Mouse (Mus musculus): ENCODE data around the gene Pds5b. TPM values are rescaled to one million over a fixed set of nuclear protein-coding genes. Genes with fewer than 3 reads are reported as not detected.

Gene Pds5b
- polyA plus RNA-seq, 1 experiment from 2014 or later: 27.5 TPM

DNA sequence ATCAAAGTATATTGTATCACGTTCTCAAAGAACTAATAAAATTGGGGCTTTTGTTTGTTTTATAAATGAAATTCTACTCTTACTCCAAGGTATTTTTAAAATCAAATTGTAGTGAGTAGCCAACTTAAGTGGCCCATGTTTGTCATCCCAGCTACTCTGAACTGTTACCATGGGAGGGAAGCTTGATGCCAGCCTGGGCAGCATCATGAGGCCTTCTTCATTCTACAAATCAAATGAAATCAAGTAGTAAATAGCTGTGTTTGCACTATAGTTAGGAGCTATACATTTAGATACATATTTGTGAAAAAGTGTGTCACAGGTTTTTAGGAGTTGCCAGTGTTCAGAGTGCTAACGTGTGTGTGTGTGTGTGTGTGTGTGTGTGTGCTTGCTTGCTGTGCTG lies 126.5 kb downstream of the Pds5b start:
- Histone ChIP-seq H3K36me3 (ENCODE audit: control insufficient read depth, insufficient read depth, low read length) (peaks cover 24% of the 10 kb centered on the region), H3K9ac (ENCODE audit: low read depth, low read length) (no peak overlapping the region), H3K27me3 (replicated peaks; ENCODE audit: control insufficient read depth, insufficient read depth, low read length) (no peaks in the 10 kb centered on the region), H3K9me3 (ENCODE audit: control insufficient read depth, low read length) (no peaks in the 10 kb centered on the region), H3K4me2 (ENCODE audit: low read length) (no peak overlapping the region), H3K27ac (ENCODE audit: low read depth, low read length) (no peak overlapping the region), H3K4me3 (ENCODE audit: low read length) (no peak overlapping the region), H3K4me1 (ENCODE audit: control insufficient read depth, insufficient read depth, low read depth, low read length) (no peaks in the 10 kb centered on the region)
- WGBS: 99% methylated on average over 2 of the region's 2 CpGs
- ATAC-seq: no peak

DNA sequence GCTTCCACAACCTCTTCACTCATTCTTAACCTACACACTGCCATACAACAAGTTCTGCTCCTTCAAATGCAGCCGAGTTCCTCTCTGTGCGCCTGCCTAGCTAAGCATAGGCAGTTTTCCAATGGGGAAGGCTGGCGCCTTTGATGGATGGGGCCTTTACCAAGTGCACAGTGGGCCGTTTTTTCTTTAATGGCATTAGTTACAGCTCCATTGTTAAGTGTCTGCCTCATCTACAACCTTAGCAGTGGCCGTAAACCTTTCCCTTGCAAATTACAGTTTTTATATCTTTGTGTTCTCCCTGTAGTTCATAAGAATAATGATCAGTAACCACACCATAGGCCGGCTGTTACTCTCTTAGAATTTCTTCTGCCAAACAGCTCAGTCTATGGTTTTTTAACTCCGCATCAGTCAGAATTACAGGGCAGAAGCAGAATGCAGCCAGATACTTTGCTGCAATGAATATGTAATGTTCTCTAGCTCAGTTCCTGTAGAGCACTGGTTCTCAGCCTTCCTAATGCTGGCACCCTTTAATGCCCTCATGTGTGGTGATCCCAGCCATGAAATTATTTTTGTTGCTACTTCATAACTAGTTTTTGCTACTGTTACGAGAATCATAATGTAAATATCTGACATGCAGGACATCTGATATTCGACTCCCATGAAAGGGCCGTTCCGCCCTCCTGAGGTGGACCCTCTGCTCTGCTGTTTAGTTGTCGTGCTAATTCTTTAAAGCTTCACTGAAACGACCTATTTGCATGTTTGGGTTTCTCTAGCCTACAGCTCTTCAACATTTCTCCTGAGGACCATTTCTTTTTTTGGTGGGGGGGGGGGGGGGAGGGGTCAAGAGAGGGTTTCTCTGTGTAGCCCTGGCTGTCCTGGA lies 140.8 kb downstream of the Pds5b start:
- no peak overlapping the region for H3K27ac ChIP-seq (ENCODE audit: low read depth, low read length)
- 53% methylated on average over 13 of the region's 13 CpGs for WGBS
- peak; percentile 61 for ATAC-seq

DNA sequence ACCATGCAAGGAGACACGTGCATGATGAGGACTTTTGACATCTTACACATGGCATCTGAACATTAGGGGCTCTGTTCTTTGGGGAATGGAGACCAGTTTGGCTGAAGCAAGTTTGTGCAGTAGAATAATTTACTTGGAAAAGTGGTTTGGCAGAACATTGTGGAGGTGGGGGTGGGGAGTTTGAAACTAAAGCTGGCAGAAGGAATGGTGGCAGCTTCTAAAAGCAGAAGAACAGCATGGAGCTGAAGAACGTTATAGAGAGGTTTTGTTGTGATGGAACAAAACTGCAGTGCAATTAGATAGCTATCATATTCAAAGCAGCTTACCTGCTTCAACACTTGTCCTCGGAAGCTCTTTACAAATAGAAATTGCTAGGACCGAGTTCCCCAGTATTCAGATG lies 141.9 kb downstream of the Pds5b start:
- H3K4me2 ChIP-seq (ENCODE audit: low read length): no peak overlapping the region
- H3K27ac ChIP-seq (ENCODE audit: low read depth, low read length): no peak overlapping the region
- H3K4me3 ChIP-seq (ENCODE audit: low read length): no peak overlapping the region
- H3K9ac ChIP-seq (ENCODE audit: low read depth, low read length): no peak overlapping the region
- H3K4me1 ChIP-seq (ENCODE audit: control insufficient read depth, insufficient read depth, low read depth, low read length): no peaks in the 10 kb centered on the region
- WGBS: 86% methylated on average over 4 of the region's 4 CpGs
- H3K36me3 ChIP-seq (ENCODE audit: control insufficient read depth, insufficient read depth, low read length): 0 out of 2 replicates have a peak, but pooled peaks cover 2% of the 10 kb centered on the region
- no peaks in the 10 kb centered on the region for H3K9me3 ChIP-seq (ENCODE audit: control insufficient read depth, low read length)
- no peaks in the 10 kb centered on the region for H3K27me3 ChIP-seq (replicated peaks; ENCODE audit: control insufficient read depth, insufficient read depth, low read length)
- ATAC-seq: no peak

More for the DNA sequence above, 140.8 kb downstream of the Pds5b start:
- Histone ChIP-seq H3K4me2 (ENCODE audit: low read length) (no peak overlapping the region), H3K9ac (ENCODE audit: low read depth, low read length) (no peak overlapping the region), H3K36me3 (ENCODE audit: control insufficient read depth, insufficient read depth, low read length) (0 out of 2 replicates have a peak, but pooled peaks cover 2% of the 10 kb centered on the region), H3K27me3 (replicated peaks; ENCODE audit: control insufficient read depth, insufficient read depth, low read length) (no peaks in the 10 kb centered on the region), H3K4me3 (ENCODE audit: low read length) (no peak overlapping the region), H3K9me3 (ENCODE audit: control insufficient read depth, low read length) (no peaks in the 10 kb centered on the region), H3K4me1 (ENCODE audit: control insufficient read depth, insufficient read depth, low read depth, low read length) (no peaks in the 10 kb centered on the region)

DNA sequence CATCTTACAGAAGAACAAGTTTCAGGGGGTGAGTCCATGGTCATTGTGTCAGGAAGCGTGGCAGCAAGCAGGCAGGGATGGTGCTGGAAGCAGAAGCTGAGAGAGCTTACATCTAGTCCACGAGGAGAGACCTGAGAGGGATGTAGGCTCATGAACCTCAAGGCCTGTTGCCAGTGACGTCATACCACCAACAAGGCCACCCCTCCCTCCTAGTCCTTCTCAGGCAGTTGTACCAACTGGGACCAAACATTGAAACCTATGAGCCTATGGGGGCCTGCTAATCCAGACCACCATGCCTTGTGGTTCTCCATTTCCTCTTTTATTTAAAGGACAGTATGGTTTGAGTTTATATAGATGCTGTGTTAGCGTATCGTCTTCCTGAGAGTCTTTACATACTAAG lies 143.2 kb downstream of the Pds5b start:
- Histone ChIP-seq H3K27ac (ENCODE audit: low read depth, low read length) (no peak overlapping the region), H3K9ac (ENCODE audit: low read depth, low read length) (no peak overlapping the region), H3K27me3 (replicated peaks; ENCODE audit: control insufficient read depth, insufficient read depth, low read length) (no peaks in the 10 kb centered on the region), H3K4me1 (ENCODE audit: control insufficient read depth, insufficient read depth, low read depth, low read length) (no peaks in the 10 kb centered on the region), H3K9me3 (ENCODE audit: control insufficient read depth, low read length) (no peaks in the 10 kb centered on the region), H3K4me2 (ENCODE audit: low read length) (no peak overlapping the region), H3K36me3 (ENCODE audit: control insufficient read depth, insufficient read depth, low read length) (no peaks in the 10 kb centered on the region), H3K4me3 (ENCODE audit: low read length) (no peak overlapping the region)
- WGBS: 92% methylated on average over 5 of the region's 5 CpGs
- no peak for ATAC-seq

DNA sequence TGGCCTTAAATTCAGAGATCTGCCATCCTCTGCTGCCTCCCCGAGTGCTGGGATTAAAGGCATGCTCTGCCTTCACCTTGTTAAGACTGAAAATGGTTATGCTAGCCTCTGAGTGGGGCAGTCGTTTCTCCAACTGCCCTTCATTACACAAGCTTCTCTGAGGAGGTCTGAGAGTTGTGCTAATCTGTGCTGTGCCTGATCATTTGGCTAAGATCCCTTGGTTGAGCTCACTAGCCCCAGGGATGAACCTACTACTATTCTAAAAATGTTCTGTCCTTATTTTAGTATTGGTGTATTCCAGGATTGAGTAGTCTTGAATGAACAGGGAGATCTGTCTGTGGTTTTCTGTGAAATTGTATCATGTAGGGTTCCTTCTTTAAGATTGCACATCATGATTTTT lies 144.5 kb downstream of the Pds5b start:
- no peak overlapping the region for H3K27ac ChIP-seq (ENCODE audit: low read depth, low read length)
- no peaks in the 10 kb centered on the region for H3K36me3 ChIP-seq (ENCODE audit: control insufficient read depth, insufficient read depth, low read length)
- H3K9ac ChIP-seq (ENCODE audit: low read depth, low read length): no peak overlapping the region
- no peaks in the 10 kb centered on the region for H3K9me3 ChIP-seq (ENCODE audit: control insufficient read depth, low read length)
- H3K4me3 ChIP-seq (ENCODE audit: low read length): no peak overlapping the region
- no peaks in the 10 kb centered on the region for H3K27me3 ChIP-seq (replicated peaks; ENCODE audit: control insufficient read depth, insufficient read depth, low read length)
- H3K4me1 ChIP-seq (ENCODE audit: control insufficient read depth, insufficient read depth, low read depth, low read length): no peaks in the 10 kb centered on the region
- WGBS: 72% methylated on average over 2 of the region's 2 CpGs
- H3K4me2 ChIP-seq (ENCODE audit: low read length): no peak overlapping the region
- no peak for ATAC-seq

DNA sequence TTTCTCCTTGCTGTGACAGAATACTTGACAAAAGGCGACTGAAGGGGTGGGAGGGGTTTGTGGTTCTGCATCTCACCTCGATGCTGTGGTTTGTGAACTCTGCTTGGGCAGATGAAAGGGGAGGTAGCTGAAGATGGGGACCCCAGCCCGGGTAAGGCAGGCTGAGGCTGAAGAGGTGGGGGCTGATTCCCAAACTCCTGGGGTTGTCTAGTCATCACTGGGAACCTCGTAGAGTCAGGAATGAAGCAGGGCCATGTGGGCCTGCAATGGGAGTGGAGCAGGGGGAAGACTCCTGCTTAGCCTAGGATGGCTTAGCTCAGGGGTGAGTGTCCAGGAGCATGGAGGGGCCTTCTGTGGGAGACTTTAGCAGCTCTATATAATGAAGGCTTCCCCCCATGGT lies 145.3 kb downstream of the Pds5b start:
- Histone ChIP-seq H3K27ac (ENCODE audit: low read depth, low read length) (no peak overlapping the region), H3K4me2 (ENCODE audit: low read length) (no peak overlapping the region), H3K27me3 (replicated peaks; ENCODE audit: control insufficient read depth, insufficient read depth, low read length) (no peaks in the 10 kb centered on the region), H3K4me1 (ENCODE audit: control insufficient read depth, insufficient read depth, low read depth, low read length) (no peaks in the 10 kb centered on the region), H3K36me3 (ENCODE audit: control insufficient read depth, insufficient read depth, low read length) (no peaks in the 10 kb centered on the region), H3K9ac (ENCODE audit: low read depth, low read length) (no peak overlapping the region), H3K9me3 (ENCODE audit: control insufficient read depth, low read length) (no peaks in the 10 kb centered on the region), H3K4me3 (ENCODE audit: low read length) (no peak overlapping the region)
- no peak for ATAC-seq
- WGBS: 78% methylated on average over 4 of the region's 4 CpGs

DNA sequence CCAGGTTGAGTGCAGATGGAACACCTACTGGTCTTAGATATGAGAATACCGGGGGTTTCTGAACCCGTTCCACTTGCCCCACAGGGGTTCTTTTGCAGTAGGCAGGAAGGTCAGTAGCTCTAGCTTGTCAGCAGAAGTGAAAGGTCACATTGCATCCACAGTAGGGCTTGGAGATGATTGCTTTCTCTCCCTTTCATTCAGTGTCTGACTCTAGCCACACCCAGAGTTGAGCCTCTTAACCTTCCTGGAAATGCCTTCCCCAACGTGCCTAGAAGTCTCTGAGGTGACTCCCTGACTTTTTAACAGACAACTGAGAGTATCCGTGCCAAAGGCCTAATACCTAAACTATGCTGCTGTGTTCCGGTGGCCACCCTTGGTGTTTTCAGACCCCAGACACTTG lies 146.0 kb downstream of the Pds5b start:
- no peak overlapping the region for H3K9ac ChIP-seq (ENCODE audit: low read depth, low read length)
- no peaks in the 10 kb centered on the region for H3K36me3 ChIP-seq (ENCODE audit: control insufficient read depth, insufficient read depth, low read length)
- no peaks in the 10 kb centered on the region for H3K9me3 ChIP-seq (ENCODE audit: control insufficient read depth, low read length)
- H3K27me3 ChIP-seq (replicated peaks; ENCODE audit: control insufficient read depth, insufficient read depth, low read length): no peaks in the 10 kb centered on the region
- WGBS: 85% methylated on average over 5 of the region's 5 CpGs
- no peak overlapping the region for H3K4me2 ChIP-seq (ENCODE audit: low read length)
- ATAC-seq: no peak
- no peak overlapping the region for H3K27ac ChIP-seq (ENCODE audit: low read depth, low read length)
- H3K4me3 ChIP-seq (ENCODE audit: low read length): no peak overlapping the region
- H3K4me1 ChIP-seq (ENCODE audit: control insufficient read depth, insufficient read depth, low read depth, low read length): no peaks in the 10 kb centered on the region

DNA sequence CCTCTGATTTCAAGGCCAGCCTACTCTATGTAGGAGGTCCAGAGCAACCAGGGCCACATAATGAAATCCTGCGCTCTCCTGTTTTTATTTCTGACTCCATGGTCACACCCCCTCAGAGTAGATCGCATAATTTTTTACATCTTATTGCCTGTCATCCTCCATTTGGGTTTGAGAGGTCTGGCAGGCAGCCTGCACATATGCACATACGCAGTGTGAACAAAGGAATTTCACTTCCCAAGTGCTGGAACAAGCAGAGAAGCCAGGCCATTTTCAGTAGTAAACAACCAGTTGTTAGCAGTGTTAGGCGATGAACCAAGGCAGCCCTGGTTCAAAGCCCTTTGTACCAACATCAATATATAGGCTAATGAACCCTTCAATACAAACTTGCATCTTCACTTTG lies 147.6 kb downstream of the Pds5b start:
- Histone ChIP-seq H3K4me2 (ENCODE audit: low read length) (no peak overlapping the region), H3K4me1 (ENCODE audit: control insufficient read depth, insufficient read depth, low read depth, low read length) (no peaks in the 10 kb centered on the region), H3K27me3 (replicated peaks; ENCODE audit: control insufficient read depth, insufficient read depth, low read length) (no peaks in the 10 kb centered on the region), H3K9me3 (ENCODE audit: control insufficient read depth, low read length) (no peaks in the 10 kb centered on the region), H3K9ac (ENCODE audit: low read depth, low read length) (no peak overlapping the region), H3K4me3 (ENCODE audit: low read length) (no peak overlapping the region), H3K36me3 (ENCODE audit: control insufficient read depth, insufficient read depth, low read length) (no peaks in the 10 kb centered on the region), H3K27ac (ENCODE audit: low read depth, low read length) (no peak overlapping the region)
- 78% methylated on average over 4 of the region's 4 CpGs for WGBS
- ATAC-seq: no peak

DNA sequence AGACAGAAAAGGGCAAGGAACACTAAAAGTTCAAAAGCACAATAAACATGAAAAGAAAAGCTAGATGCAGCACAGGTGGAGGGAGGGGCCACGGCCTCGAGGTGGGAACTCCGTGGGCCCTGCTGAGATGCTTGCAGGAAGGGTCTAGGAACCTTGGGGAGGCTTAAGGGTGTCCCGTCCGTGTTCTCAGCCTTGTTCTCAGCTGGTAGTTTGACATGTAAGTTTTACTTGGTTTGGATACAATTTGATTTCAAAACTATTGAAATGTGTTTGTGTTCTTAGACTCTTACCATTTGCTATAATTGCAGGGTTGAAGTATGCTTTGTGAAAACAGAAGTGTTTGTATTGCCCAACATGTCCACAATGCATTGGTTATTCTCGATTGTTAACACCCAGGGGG lies 149.2 kb downstream of the Pds5b start:
- H3K4me1 ChIP-seq (ENCODE audit: control insufficient read depth, insufficient read depth, low read depth, low read length): no peaks in the 10 kb centered on the region
- H3K27ac ChIP-seq (ENCODE audit: low read depth, low read length): no peak overlapping the region
- H3K36me3 ChIP-seq (ENCODE audit: control insufficient read depth, insufficient read depth, low read length): no peaks in the 10 kb centered on the region
- no peaks in the 10 kb centered on the region for H3K9me3 ChIP-seq (ENCODE audit: control insufficient read depth, low read length)
- ATAC-seq: no peak
- no peak overlapping the region for H3K4me2 ChIP-seq (ENCODE audit: low read length)
- H3K9ac ChIP-seq (ENCODE audit: low read depth, low read length): no peak overlapping the region
- H3K27me3 ChIP-seq (replicated peaks; ENCODE audit: control insufficient read depth, insufficient read depth, low read length): no peaks in the 10 kb centered on the region
- H3K4me3 ChIP-seq (ENCODE audit: low read length): no peak overlapping the region
- 85% methylated on average over 6 of the region's 6 CpGs for WGBS
